Mouse (Mus musculus) bone marrow macrophage, adult 2 months (primary cell): Measurements from ENCODE around the gene Prpf4. TPM values are rescaled to one million over a fixed set of nuclear protein-coding genes. Genes with fewer than 3 reads are reported as not detected.
A peak's percentile ranks its signal among the peaks of the same experiment; 100 is the strongest.

Experiments
- H3K27ac ChIP-seq: 2 replicates; pipeline ENCODE4 v1.5.1; 2012; ENCODE audit warnings: low read depth, low read length; ENCODE audit not compliant: insufficient read depth
- H3K4me1 ChIP-seq: 2 replicates; pipeline ENCODE4 v1.6.1; 2012; ENCODE audit warnings: low read length; ENCODE audit not compliant: control insufficient read depth, insufficient read depth
- H3K4me3 ChIP-seq: 2 replicates; pipeline ENCODE4 v1.5.1; 2012; ENCODE audit warnings: mild to moderate bottlenecking, low read length, moderate library complexity; ENCODE audit not compliant: insufficient read depth
- CTCF ChIP-seq: IDR thresholded peaks from 2 replicates; pipeline ENCODE4 v1.5.1; 2012; ENCODE audit warnings: low read depth, mild to moderate bottlenecking, low read length, moderate library complexity
- POLR2A ChIP-seq: IDR thresholded peaks from 2 replicates; pipeline ENCODE4 v1.6.1; 2012; ENCODE audit warnings: mild to moderate bottlenecking, low read depth, low read length, borderline replicate concordance
- polyA plus RNA-seq: library from polyadenylated mRNA; stranded (reverse); fragments of >200 nt; gene quantifications from 2 replicates; pipeline ENCODE4 v1.2.4, GENCODE M21; 2012; ENCODE audit not compliant: missing spikeins, insufficient read depth, insufficient read length

Prpf4 gene
- polyA plus RNA-seq, 1 experiment = 10.1 TPM

GRCm38 (mm10) chr4:62385439-62385838, 23.2 kb upstream of the Prpf4 start:
- no peak for TF ChIP-seq CTCF
- TF ChIP-seq POLR2A = no peak
- Histone ChIP-seq H3K27ac (no peak overlapping the region), H3K4me1 (no peaks in the 10 kb centered on the region), H3K4me3 (no peak overlapping the region)

- no peak for TF ChIP-seq CTCF
- Histone ChIP-seq H3K27ac (no peak overlapping the region), H3K4me3 (no peak overlapping the region), H3K4me1 (no peaks in the 10 kb centered on the region)
These were observed 18.7 kb upstream of the Prpf4 start for GRCm38 (mm10) chr4:62389592-62390512.

GRCm38 (mm10) chr4:62391892-62392291, 16.7 kb upstream of the Prpf4 start:
- H3K4me1 ChIP-seq = no peaks in the 10 kb centered on the region
- TF ChIP-seq CTCF (no peak), POLR2A (no peak)
- no peak overlapping the region for H3K27ac ChIP-seq
- H3K4me3 ChIP-seq = no peak overlapping the region

GRCm38 (mm10) chr4:62393459-62393858, 15.1 kb upstream of the Prpf4 start:
- no peak overlapping the region for H3K4me3 ChIP-seq
- no peak overlapping the region for H3K27ac ChIP-seq
- TF ChIP-seq CTCF = no peak
- TF ChIP-seq POLR2A = no peak
- peaks cover 11% of the 10 kb centered on the region for H3K4me1 ChIP-seq

- TF ChIP-seq CTCF (no peak), POLR2A (no peak)
- Histone ChIP-seq H3K4me3 (no peak overlapping the region), H3K27ac (no peak overlapping the region), H3K4me1 (peaks cover 19% of the 10 kb centered on the region)
These were observed 12.8 kb upstream of the Prpf4 start for GRCm38 (mm10) chr4:62395806-62396205.

GRCm38 (mm10) chr4:62397616-62398365, 10.8 kb upstream of the Prpf4 start:
- peaks cover 19% of the 10 kb centered on the region for H3K4me1 ChIP-seq
- H3K27ac ChIP-seq = no peak overlapping the region
- no peak overlapping the region for H3K4me3 ChIP-seq
- TF ChIP-seq CTCF (no peak), POLR2A (no peak)

GRCm38 (mm10) chr4:62398956-62399355, 9.6 kb upstream of the Prpf4 start:
- H3K27ac ChIP-seq = no peak overlapping the region
- peaks cover 19% of the 10 kb centered on the region for H3K4me1 ChIP-seq
- H3K4me3 ChIP-seq = no peak overlapping the region
- TF ChIP-seq CTCF (no peak), POLR2A (no peak)

- TF ChIP-seq CTCF (no peak), POLR2A (no peak)
- H3K4me1 ChIP-seq = peaks cover 6% of the 10 kb centered on the region
- no peak overlapping the region for H3K4me3 ChIP-seq
- H3K27ac ChIP-seq = no peak overlapping the region
These were observed 2.5 kb upstream of the Prpf4 start for GRCm38 (mm10) chr4:62406133-62406532.

- TF ChIP-seq POLR2A = no peak
- peak; percentile 35; the same call in 1 of the 2 replicates for TF ChIP-seq CTCF
- Histone ChIP-seq H3K27ac (peak overlapping the region; percentile 84), H3K4me3 (peak overlapping the region; percentile 89), H3K4me1 (peaks cover 10% of the 10 kb centered on the region)
These were observed 641 bp upstream of the Prpf4 start for GRCm38 (mm10) chr4:62407730-62408582.

GRCm38 (mm10) chr4:62409615-62410014, 1.0 kb downstream of the Prpf4 start:
- TF ChIP-seq CTCF = no peak
- TF ChIP-seq POLR2A = no peak
- Histone ChIP-seq H3K4me3 (peak overlapping the region; percentile 69), H3K27ac (peak overlapping the region; percentile 37), H3K4me1 (peaks cover 10% of the 10 kb centered on the region)
